Mouse (Mus musculus) intestine, postnatal 0 days (tissue): ENCODE results near the gene Cdca7l. TPM values are rescaled to one million over a fixed set of nuclear protein-coding genes. Genes with fewer than 3 reads are reported as not detected.
A peak's percentile ranks its signal among the peaks of the same experiment; 100 is the strongest.

ENCODE experiments used
- ATAC-seq: fragments of 200-750 bp; cut with Nextera tagmentation; 2 replicates; pipeline ENCODE4 v1.8.0; 2017; ENCODE audit warnings: mild to moderate bottlenecking, moderate TSS enrichment, moderate library complexity
- H3K27ac ChIP-seq: fragments of 300-500 bp; sonication (generic); 2 replicates; pipeline ENCODE4 v1.5.1; 2014; ENCODE audit warnings: mild to moderate bottlenecking, low read depth, low read length, moderate library complexity
- H3K27me3 ChIP-seq: fragments of 300-500 bp; sonication (generic); replicated peaks from 2 replicates; pipeline ENCODE4 v1.6.1; 2014; ENCODE audit warnings: low read length, mixed read lengths; ENCODE audit not compliant: control insufficient read depth, insufficient read depth
- H3K36me3 ChIP-seq: fragments of 300-500 bp; sonication (generic); 2 replicates; pipeline ENCODE4 v1.6.1; 2014; ENCODE audit warnings: mild to moderate bottlenecking, moderate library complexity; ENCODE audit not compliant: control insufficient read depth, insufficient read depth
- H3K4me1 ChIP-seq: fragments of 300-500 bp; sonication (generic); replicated peaks from 2 replicates; pipeline ENCODE4 v1.6.1; 2014; ENCODE audit warnings: antibody characterized with exemption, low read length, mixed read lengths; ENCODE audit not compliant: control insufficient read depth, insufficient read depth
- H3K4me2 ChIP-seq: fragments of 300-500 bp; sonication (generic); replicated peaks from 2 replicates; pipeline ENCODE4 v1.6.1; 2014; ENCODE audit warnings: low read depth, mild to moderate bottlenecking, moderate library complexity
- H3K4me3 ChIP-seq: fragments of 300-500 bp; sonication (generic); 2 replicates; pipeline ENCODE4 v1.5.1; 2014; ENCODE audit warnings: low read depth, low read length
- H3K9ac ChIP-seq: fragments of 300-500 bp; sonication (generic); 2 replicates; pipeline ENCODE4 v1.6.1; 2014; ENCODE audit warnings: mild to moderate bottlenecking, low read depth, low read length
- H3K9me3 ChIP-seq: fragments of 300-500 bp; sonication (generic); 2 replicates; pipeline ENCODE4 v1.6.1; 2016; ENCODE audit warnings: mixed run types; ENCODE audit not compliant: control insufficient read depth
- CTCF ChIP-seq: sonication (generic); IDR thresholded peaks from 2 replicates; pipeline ENCODE4 v1.5.1; 2016; ENCODE audit warnings: low read depth, mild to moderate bottlenecking, control low read depth, antibody characterized with exemption, moderate library complexity
- WGBS: fragments of 180-500 bp; shearing (Covaris S2); extraction: QIAGEN DNeasy Blood & Tissue Kit; methylation state at CpG from one replicate; pipeline ENCODE4 v1.1.7; 2014; 5-methylcytosine and 5-hydroxymethylcytosine counted together
- polyA plus RNA-seq: library from polyadenylated mRNA; unstranded; fragments of >200 nt; fragmentation: Nextera tagmentation; extraction: Ambion mirVana; gene quantifications from 2 replicates; pipeline ENCODE4 v1.2.1, GENCODE M21; 2015

Gene Cdca7l
- polyA plus RNA-seq, 1 experiment from 2014 or later, result 8.2 TPM

DNA sequence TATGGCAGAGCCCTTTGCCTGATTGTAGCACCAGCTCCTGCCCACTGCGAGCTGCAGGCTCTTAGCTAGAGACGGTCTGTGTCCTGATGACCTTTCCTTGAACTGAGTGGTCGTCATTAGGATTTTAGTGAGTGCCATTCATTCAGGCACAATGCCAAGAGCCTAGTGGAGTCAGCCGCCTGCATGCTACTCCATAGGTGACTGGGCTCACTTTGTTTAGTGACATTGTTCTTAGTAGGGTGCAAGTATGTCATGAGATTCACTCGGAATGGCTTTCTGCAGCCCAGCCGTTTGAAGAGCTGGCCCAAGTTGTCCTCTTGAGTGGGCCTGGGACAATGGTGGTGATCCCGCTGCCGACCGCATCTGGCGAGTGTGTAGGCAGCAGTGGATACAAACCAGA, 46.4 kb downstream of the Cdca7l start:
- WGBS, result 62% methylated on average over 10 of the region's 10 CpGs
- ATAC-seq, result no peak
- H3K27me3 ChIP-seq, result no peaks in the 10 kb centered on the region
- no peak for TF ChIP-seq CTCF
- H3K4me1 ChIP-seq, result no peaks in the 10 kb centered on the region
- H3K36me3 ChIP-seq, result no peaks in the 10 kb centered on the region
- no peaks in the 10 kb centered on the region for H3K9me3 ChIP-seq
- no peak overlapping the region for H3K27ac ChIP-seq
- no peak overlapping the region for H3K9ac ChIP-seq
- H3K4me3 ChIP-seq, result no peak overlapping the region
- no peak overlapping the region for H3K4me2 ChIP-seq

- 24% methylated on average over 6 of the region's 6 CpGs for WGBS
- Histone ChIP-seq H3K4me2 (no peak overlapping the region), H3K4me1 (no peaks in the 10 kb centered on the region), H3K36me3 (no peaks in the 10 kb centered on the region), H3K9me3 (no peaks in the 10 kb centered on the region), H3K27ac (no peak overlapping the region), H3K9ac (no peak overlapping the region), H3K4me3 (no peak overlapping the region), H3K27me3 (no peaks in the 10 kb centered on the region)
- ATAC-seq, result no peak
- peak; percentile 94 for TF ChIP-seq CTCF
Measured at GRCm38 (mm10) chr12:117853316-117853715, 49.2 kb downstream of the Cdca7l start.

DNA sequence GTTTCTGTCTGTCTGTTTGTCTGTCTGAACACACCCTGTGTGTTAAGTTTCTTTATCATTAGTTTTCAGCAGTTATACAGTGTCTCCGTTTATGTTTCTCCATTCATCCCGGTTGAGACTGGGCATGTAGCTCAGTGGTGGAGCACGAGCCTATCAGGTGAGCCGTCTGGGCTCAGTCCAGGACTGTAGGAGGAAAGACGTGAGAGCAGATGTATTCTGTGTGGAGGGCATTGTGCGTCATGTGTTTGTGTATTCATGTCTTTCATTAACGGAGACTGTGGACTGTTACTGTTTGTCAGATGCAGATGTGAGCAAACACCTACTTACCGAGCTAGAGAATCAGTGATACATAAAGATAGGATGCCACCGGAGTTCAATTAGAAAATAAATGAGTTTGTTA, 52.9 kb downstream of the Cdca7l start:
- H3K27me3 ChIP-seq, result no peaks in the 10 kb centered on the region
- 71% methylated on average over 9 of the region's 9 CpGs for WGBS
- H3K27ac ChIP-seq, result no peak overlapping the region
- no peak overlapping the region for H3K9ac ChIP-seq
- H3K4me3 ChIP-seq, result no peak overlapping the region
- no peak for ATAC-seq
- H3K36me3 ChIP-seq, result no peaks in the 10 kb centered on the region
- H3K4me1 ChIP-seq, result no peaks in the 10 kb centered on the region
- TF ChIP-seq CTCF, result no peak
- H3K4me2 ChIP-seq, result no peak overlapping the region
- no peaks in the 10 kb centered on the region for H3K9me3 ChIP-seq

DNA sequence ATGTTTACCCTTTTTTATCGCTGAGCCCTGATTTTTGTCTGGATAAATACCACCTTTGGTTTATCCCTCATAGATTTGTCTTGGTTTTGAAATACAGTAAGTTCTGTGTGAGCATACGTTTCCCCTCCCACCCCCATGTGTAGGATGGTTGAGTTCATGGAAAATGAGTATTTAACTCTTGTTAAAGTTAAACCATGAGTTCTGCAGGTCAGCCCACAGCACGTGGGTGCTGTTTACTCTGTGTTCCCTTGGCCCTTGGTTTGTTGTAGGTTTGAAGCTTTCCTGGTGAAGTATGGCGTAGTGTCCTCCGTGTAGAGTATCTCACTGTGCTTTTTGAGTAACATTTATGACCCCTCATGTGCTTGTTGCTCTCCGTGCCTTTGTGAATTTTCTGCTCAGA, 53.8 kb downstream of the Cdca7l start:
- Histone ChIP-seq H3K4me1 (no peaks in the 10 kb centered on the region), H3K4me2 (no peak overlapping the region), H3K9ac (no peak overlapping the region), H3K27ac (no peak overlapping the region), H3K36me3 (no peaks in the 10 kb centered on the region), H3K27me3 (no peaks in the 10 kb centered on the region), H3K4me3 (no peak overlapping the region), H3K9me3 (no peaks in the 10 kb centered on the region)
- 75% methylated on average over 6 of the region's 6 CpGs for WGBS
- ATAC-seq, result no peak
- no peak for TF ChIP-seq CTCF

GRCm38 (mm10) chr12:117860840-117861239, 56.8 kb downstream of the Cdca7l start:
- no peak overlapping the region for H3K4me2 ChIP-seq
- H3K27me3 ChIP-seq, result no peaks in the 10 kb centered on the region
- 66% methylated on average over 7 of the region's 7 CpGs for WGBS
- H3K9ac ChIP-seq, result no peak overlapping the region
- H3K4me3 ChIP-seq, result no peak overlapping the region
- TF ChIP-seq CTCF, result no peak
- no peaks in the 10 kb centered on the region for H3K4me1 ChIP-seq
- no peak for ATAC-seq
- no peaks in the 10 kb centered on the region for H3K9me3 ChIP-seq
- H3K36me3 ChIP-seq, result no peaks in the 10 kb centered on the region
- H3K27ac ChIP-seq, result no peak overlapping the region

DNA sequence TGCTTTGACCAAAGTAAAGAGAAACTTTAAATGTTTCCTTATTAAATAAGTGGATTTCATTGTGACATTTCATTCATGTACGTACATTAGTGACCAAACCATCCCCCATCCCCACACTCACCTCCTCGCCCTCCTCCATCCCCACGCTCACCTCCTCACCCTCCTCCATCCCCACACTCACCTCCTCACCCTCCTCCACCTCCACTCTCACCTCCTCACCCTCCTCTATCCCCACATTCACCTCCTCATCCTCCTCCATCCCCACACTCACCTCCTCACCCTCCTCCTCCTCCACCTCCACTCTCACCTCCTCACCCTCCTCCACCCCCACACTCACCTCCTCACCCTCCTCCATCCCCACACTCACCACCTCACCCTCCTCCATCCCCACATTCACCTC, 57.2 kb downstream of the Cdca7l start:
- H3K4me1 ChIP-seq, result no peaks in the 10 kb centered on the region
- no peak overlapping the region for H3K9ac ChIP-seq
- H3K27ac ChIP-seq, result no peak overlapping the region
- no peak overlapping the region for H3K4me3 ChIP-seq
- H3K9me3 ChIP-seq, result no peaks in the 10 kb centered on the region
- 63% methylated on average over 3 of the region's 3 CpGs for WGBS
- H3K27me3 ChIP-seq, result no peaks in the 10 kb centered on the region
- no peaks in the 10 kb centered on the region for H3K36me3 ChIP-seq
- H3K4me2 ChIP-seq, result no peak overlapping the region
- no peak for TF ChIP-seq CTCF
- ATAC-seq, result no peak

DNA sequence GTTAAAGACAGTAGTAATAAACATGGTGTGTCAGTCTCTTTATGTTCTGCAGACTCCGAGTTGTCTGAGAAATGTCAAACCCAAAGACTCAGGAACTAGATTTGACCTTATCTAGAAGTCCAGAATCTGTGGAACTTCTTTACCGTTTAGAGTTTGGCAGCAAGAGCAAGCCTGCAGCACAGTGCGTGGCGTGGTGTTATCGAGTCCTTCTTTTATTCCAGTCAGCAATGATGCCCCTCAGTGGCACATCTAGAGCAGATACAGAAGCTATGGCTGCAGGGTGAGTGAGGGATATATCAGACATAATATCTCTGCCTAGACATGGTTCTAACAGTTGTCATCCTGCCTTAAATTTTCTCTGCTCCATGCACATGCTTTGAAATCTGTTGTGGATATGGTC, 58.6 kb downstream of the Cdca7l start:
- Histone ChIP-seq H3K27me3 (no peaks in the 10 kb centered on the region), H3K36me3 (no peaks in the 10 kb centered on the region), H3K4me1 (no peaks in the 10 kb centered on the region), H3K9me3 (no peaks in the 10 kb centered on the region), H3K9ac (no peak overlapping the region), H3K4me3 (no peak overlapping the region), H3K4me2 (no peak overlapping the region), H3K27ac (no peak overlapping the region)
- ATAC-seq, result no peak
- TF ChIP-seq CTCF, result no peak
- 77% methylated on average over 5 of the region's 5 CpGs for WGBS
